Mouse (Mus musculus): ENCODE data around the gene Gulp1.

GRCm38 (mm10) chr1:44682556-44682955 lies 131.2 kb downstream of the Gulp1 start:
- TF ChIP-seq CTCF (conservative IDR thresholded peaks at IDR 0.05; ENCODE audit: low read length) (no peak), POU5F1 (IDR thresholded peaks at IDR 0.05; ENCODE audit: borderline replicate concordance, low read length) (no peak)

All from E14TG2a.4 (cell line).